Mouse (Mus musculus) embryonic facial prominence, embryonic 12.5 days (tissue): ENCODE data around the gene Cryba2. TPM values are rescaled to one million over a fixed set of nuclear protein-coding genes. Genes with fewer than 3 reads are reported as not detected.
A peak's percentile ranks its signal among the peaks of the same experiment; 100 is the strongest.

Source experiments
- microRNA counts: library from miRNA; unstranded; fragments of <30 nt; microRNA quantifications from one replicate; lab custom pipeline; 2017
- microRNA-seq: library from miRNA; unstranded; fragments of <30 nt; microRNA quantifications from one replicate; pipeline ENCODE4, GENCODE M21; 2017
- polyA plus RNA-seq: library from polyadenylated mRNA; unstranded; fragments of >200 nt; fragmentation: Nextera tagmentation; extraction: Ambion mirVana; gene quantifications from 2 replicates; pipeline ENCODE4 v1.2.1, GENCODE M21; 2016

Cryba2 gene
- polyA plus RNA-seq, 1 experiment from 2014 or later = 16.1 TPM

MicroRNAs encoded within 50 kb of the gene (microRNA counts, 519-probe panel; counts per million panel counts)
- 2,367 counts per million, percentile 68 among the panel's probes with 10 or more counts for microRNA mmu-miR-375 (lab: Ali Mortazavi, UCI)

Small RNA genes within 50 kb of the gene (microRNA-seq; reads per million reads assigned to microRNA genes)
- 790 reads per million, percentile 74 among the genes with 10 or more reads in this experiment for gene Mir375

Other genes starting within 250 kb of the Cryba2 start
- gene Ttll4, start 231.4 kb downstream of the Cryba2 start, polyA plus RNA-seq = 28.6 and 29.3 TPM in 2 replicates
- 9.1 and 10.5 TPM in 2 replicates for gene Cyp27a1, start 179.6 kb downstream of the Cryba2 start, polyA plus RNA-seq
- gene Prkag3, start 143.9 kb downstream of the Cryba2 start, polyA plus RNA-seq = 0.47 and 0.56 TPM in 2 replicates
- 30.1 and 30.8 TPM in 2 replicates for gene Wnt6, start 121.3 kb downstream of the Cryba2 start, polyA plus RNA-seq
- 3.1 and 3.5 TPM in 2 replicates for gene Wnt10a, start 101.6 kb downstream of the Cryba2 start, polyA plus RNA-seq
- gene Cdk5r2, start 38.2 kb downstream of the Cryba2 start, polyA plus RNA-seq = 0.31 and 0.47 TPM in 2 replicates
- 0.32 and 0.56 TPM in 2 replicates for gene Fev, start 7.7 kb downstream of the Cryba2 start, polyA plus RNA-seq
- 0.04 and 0.06 TPM in 2 replicates for gene Cfap65, start 42.5 kb upstream of the Cryba2 start, polyA plus RNA-seq
- gene Ihh, start 58.5 kb upstream of the Cryba2 start, polyA plus RNA-seq = 0.18 and 0.60 TPM in 2 replicates
- 10.9 and 11.3 TPM in 2 replicates for gene Nhej1, start 232.1 kb upstream of the Cryba2 start, polyA plus RNA-seq
- 0.08 and 0.10 TPM in 2 replicates for gene Slc23a3, start 240.7 kb upstream of the Cryba2 start, polyA plus RNA-seq
- gene Cnppd1, start 249.6 kb upstream of the Cryba2 start, polyA plus RNA-seq = 45.1 and 46.2 TPM in 2 replicates
- gene Retreg2, start 249.6 kb upstream of the Cryba2 start, polyA plus RNA-seq = 43.4 and 46.7 TPM in 2 replicates